Mouse (Mus musculus): ENCODE data around the gene Lcn12. TPM values are rescaled to one million over a fixed set of nuclear protein-coding genes. Genes with fewer than 3 reads are reported as not detected.

Lcn12 gene
- polyA plus RNA-seq, 1 experiment from 2014 or later: not detected

DNA sequence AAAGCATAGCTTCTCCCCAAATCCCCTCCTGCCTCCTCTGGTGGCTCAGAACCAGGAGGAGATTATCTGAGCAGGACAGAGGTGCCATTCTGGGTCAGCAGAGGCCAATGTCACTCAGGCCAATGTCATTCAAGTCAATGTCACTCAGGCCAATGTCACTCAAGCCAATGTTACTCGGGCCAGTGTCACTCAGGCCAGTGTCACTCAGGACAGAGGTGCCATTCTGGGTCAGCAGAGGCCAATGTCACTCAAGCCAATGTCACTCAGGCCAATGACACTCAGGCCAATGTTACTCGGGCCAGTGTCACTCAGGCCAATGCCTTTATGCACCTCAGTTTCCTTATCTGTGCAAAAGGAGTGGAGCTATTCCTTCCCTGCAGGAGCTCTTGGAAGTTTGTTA is 21.2 kb downstream of the Lcn12 start:
- Histone ChIP-seq H3K9ac (ENCODE audit: low read depth, low read length) (no peak overlapping the region), H3K27ac (no peak overlapping the region), H3K27me3 (ENCODE audit: insufficient read depth, low read length) (no peaks in the 10 kb centered on the region), H3K4me3 (replicated peaks; ENCODE audit: low read depth, low read length) (no peak overlapping the region), H3K9me3 (replicated peaks; ENCODE audit: low read length) (no peaks in the 10 kb centered on the region), H3K36me3 (ENCODE audit: insufficient read depth, low read length) (no peaks in the 10 kb centered on the region), H3K4me1 (replicated peaks; ENCODE audit: insufficient read depth, low read length) (no peaks in the 10 kb centered on the region), H3K4me2 (ENCODE audit: low read length) (no peak overlapping the region)
- 77% methylated on average over 2 of the region's 2 CpGs for WGBS
- no peak for ATAC-seq (replicated peaks; ENCODE audit: low FRiP score, low read depth)
- no peak for DNase-seq (ENCODE audit: low spot score)
- no peak for TF ChIP-seq CTCF (IDR thresholded peaks at IDR 0.05; ENCODE audit: low read depth)

DNA sequence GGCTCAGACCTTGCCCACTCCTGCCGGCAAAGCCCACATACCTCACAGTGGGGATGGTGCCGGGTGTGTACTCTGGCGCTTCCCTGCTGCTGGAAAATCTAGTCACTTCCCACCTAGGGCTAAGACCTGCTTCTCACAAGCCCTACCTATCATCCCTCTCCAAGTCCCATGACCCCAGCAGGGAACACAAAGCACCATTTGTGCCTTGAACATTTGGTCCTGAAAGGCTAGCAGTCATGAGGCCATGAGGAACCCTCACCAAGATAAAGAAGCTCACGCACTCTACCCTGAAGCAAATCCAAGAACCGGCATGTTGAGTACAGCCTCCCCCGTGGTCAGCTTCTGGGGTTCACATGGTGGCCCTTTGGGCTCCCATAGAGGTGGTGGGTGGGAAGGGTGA is 23.7 kb downstream of the Lcn12 start, which contains the start of gene Ptgds:
Gene Ptgds (minus strand): TSS at position 78 of the 400 bp plus-strand sequence.
- Histone ChIP-seq H3K9me3 (replicated peaks; ENCODE audit: low read length) (no peaks in the 10 kb centered on the region), H3K27ac (no peak within 1 kb of the TSS), H3K4me3 (replicated peaks; ENCODE audit: low read depth, low read length) (no peak within 1 kb of the TSS), H3K4me1 (replicated peaks; ENCODE audit: insufficient read depth, low read length) (no peaks in the 10 kb centered on the region), H3K9ac (ENCODE audit: low read depth, low read length) (no peak within 1 kb of the TSS), H3K27me3 (ENCODE audit: insufficient read depth, low read length) (no peaks in the 10 kb centered on the region), H3K36me3 (ENCODE audit: insufficient read depth, low read length) (no peaks in the 10 kb centered on the region), H3K4me2 (ENCODE audit: low read length) (no peak within 1 kb of the TSS)
- DNase-seq (ENCODE audit: low spot score) (no peak), ATAC-seq (replicated peaks; ENCODE audit: low FRiP score, low read depth) (no peak)
- no peak for TF ChIP-seq CTCF (IDR thresholded peaks at IDR 0.05; ENCODE audit: low read depth)
- 53% methylated on average over 6 of the region's 6 CpGs for WGBS

DNA sequence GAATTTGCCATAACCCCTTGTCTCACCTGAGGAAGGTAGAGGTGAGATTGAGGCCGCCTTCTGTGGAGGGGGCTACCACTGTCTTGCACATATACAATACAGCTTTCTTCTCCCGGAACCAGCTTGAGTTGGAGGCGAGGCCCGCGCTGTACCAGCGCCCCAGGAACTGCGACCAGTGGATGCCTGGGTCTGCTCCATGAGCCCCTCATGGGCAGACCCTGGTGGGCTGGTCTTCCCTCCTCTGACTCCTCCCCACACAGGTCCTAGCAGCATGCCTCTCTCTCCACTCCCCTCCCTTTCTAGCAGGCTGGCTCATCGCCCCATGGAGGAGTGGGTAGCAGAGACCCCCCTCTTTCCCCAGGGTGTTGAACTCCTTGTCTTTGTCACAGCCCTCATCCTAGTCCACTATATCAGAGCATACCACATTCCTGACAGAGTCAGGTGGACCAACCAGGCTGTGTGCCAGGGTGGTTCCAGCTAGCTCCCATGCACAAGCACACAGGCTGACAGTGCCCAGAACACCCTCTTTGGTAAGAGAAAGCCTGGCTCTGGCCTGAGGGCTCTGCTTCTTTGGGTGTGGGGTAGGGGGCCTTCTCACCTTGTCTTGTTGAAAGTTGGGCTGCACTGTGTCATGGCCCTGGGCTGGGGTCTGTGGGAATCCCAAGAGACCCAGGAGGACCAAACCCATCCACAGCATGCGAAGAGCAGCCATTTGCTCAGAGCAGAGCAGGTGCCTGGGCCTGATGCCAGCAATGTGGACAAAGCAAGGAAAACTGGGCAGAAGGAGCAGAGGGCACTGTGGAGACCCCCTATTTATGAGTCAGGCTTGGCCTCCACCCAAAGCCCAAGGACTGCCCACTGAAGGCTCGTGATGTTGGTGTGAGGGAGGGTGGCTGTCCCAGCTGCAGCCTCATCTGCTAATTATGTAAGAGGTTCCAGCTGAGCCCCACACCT is 24.5 kb downstream of the Lcn12 start:
- Histone ChIP-seq H3K27ac (no peak overlapping the region), H3K9ac (ENCODE audit: low read depth, low read length) (no peak overlapping the region), H3K9me3 (replicated peaks; ENCODE audit: low read length) (no peaks in the 10 kb centered on the region), H3K4me1 (replicated peaks; ENCODE audit: insufficient read depth, low read length) (no peaks in the 10 kb centered on the region), H3K4me3 (replicated peaks; ENCODE audit: low read depth, low read length) (no peak overlapping the region), H3K27me3 (ENCODE audit: insufficient read depth, low read length) (no peaks in the 10 kb centered on the region), H3K4me2 (ENCODE audit: low read length) (no peak overlapping the region), H3K36me3 (ENCODE audit: insufficient read depth, low read length) (no peaks in the 10 kb centered on the region)
- DNase-seq (ENCODE audit: low spot score) (no peak), ATAC-seq (replicated peaks; ENCODE audit: low FRiP score, low read depth) (0 out of 2 replicates have a peak, but pooled peaks have one; percentile 27)
- TF ChIP-seq CTCF (IDR thresholded peaks at IDR 0.05; ENCODE audit: low read depth): no peak
- 75% methylated on average over 10 of the region's 10 CpGs for WGBS

- Histone ChIP-seq H3K4me1 (replicated peaks; ENCODE audit: insufficient read depth, low read length) (no peaks in the 10 kb centered on the region), H3K27me3 (ENCODE audit: insufficient read depth, low read length) (no peaks in the 10 kb centered on the region), H3K27ac (no peak overlapping the region), H3K4me3 (replicated peaks; ENCODE audit: low read depth, low read length) (no peak overlapping the region), H3K9ac (ENCODE audit: low read depth, low read length) (no peak overlapping the region), H3K9me3 (replicated peaks; ENCODE audit: low read length) (no peaks in the 10 kb centered on the region), H3K4me2 (ENCODE audit: low read length) (no peak overlapping the region), H3K36me3 (ENCODE audit: insufficient read depth, low read length) (no peaks in the 10 kb centered on the region)
- TF ChIP-seq CTCF (IDR thresholded peaks at IDR 0.05; ENCODE audit: low read depth): no peak
- WGBS: 78% methylated on average over 14 of the region's 14 CpGs
- DNase-seq (ENCODE audit: low spot score) (no peak), ATAC-seq (replicated peaks; ENCODE audit: low FRiP score, low read depth) (no peak)
These were observed 26.0 kb downstream of the Lcn12 start for GRCm38 (mm10) chr2:25467606-25468303.

DNA sequence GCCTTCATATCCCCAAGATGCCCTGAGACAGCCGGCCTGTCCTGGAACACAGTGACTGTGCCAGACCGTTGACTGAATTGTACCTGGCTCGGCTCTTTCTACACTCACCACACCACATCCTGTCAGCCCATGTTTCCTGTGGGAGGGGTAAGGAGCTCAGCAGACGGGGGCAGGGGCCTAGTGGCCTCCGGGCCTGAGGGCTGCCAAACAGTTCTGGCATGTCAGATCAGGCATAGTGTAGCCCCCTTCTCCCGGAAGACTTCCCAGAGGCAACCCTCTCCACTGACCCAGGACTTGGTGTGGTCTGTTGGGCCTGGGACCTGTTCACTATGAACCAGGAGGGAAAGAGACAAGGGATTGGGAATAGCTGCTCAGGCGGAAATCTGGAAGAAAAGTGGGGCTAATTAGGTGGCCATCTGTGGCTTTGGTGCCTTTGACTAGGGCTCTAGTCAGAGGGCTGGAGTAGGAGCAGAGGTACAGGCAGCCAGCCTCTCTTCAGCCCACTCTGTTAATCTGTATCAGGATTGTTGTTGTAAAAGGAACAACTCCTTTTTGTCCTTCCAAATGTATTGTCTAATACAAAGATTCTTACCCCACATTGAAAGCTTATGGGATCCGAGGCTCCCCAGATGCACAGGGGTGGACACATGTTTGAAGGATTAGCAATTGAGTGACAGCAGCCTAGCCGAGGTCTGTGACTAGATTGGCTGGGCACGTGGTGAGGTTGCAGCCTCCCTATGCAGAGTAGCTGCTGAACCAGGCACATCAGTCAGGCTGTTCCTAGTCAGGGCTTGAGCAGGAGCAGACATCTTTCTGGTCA is 27.7 kb downstream of the Lcn12 start:
- DNase-seq (ENCODE audit: low spot score) (no peak), ATAC-seq (replicated peaks; ENCODE audit: low FRiP score, low read depth) (no peak)
- H3K4me2 ChIP-seq (ENCODE audit: low read length): no peak overlapping the region
- no peaks in the 10 kb centered on the region for H3K27me3 ChIP-seq (ENCODE audit: insufficient read depth, low read length)
- no peak for TF ChIP-seq CTCF (IDR thresholded peaks at IDR 0.05; ENCODE audit: low read depth)
- H3K9ac ChIP-seq (ENCODE audit: low read depth, low read length): no peak overlapping the region
- no peak overlapping the region for H3K27ac ChIP-seq
- H3K9me3 ChIP-seq (replicated peaks; ENCODE audit: low read length): no peaks in the 10 kb centered on the region
- no peak overlapping the region for H3K4me3 ChIP-seq (replicated peaks; ENCODE audit: low read depth, low read length)
- WGBS: 49% methylated on average over 10 of the region's 10 CpGs
- peaks cover 3% of the 10 kb centered on the region; the same call in 1 of the 2 replicates for H3K4me1 ChIP-seq (replicated peaks; ENCODE audit: insufficient read depth, low read length)
- H3K36me3 ChIP-seq (ENCODE audit: insufficient read depth, low read length): no peaks in the 10 kb centered on the region

DNA sequence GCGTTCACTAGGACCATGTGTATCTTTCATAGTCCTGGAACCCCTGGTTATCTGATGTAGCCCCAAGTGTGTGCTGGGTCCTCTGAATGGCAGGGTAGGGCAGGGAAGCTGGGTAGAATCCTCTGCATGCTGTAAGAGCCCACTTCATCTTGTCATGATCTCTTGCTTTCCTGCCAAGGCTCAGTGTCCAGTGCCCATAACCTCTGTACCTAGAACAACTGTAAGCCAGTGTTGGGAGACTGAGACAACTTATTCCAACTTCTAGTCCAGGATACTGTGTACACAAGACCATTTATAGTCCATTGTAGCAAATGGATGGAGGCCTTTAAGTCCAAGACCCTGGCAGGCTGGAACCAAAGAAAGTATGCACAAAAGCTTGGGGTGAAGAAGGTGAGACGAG is 28.5 kb downstream of the Lcn12 start:
- ATAC-seq (replicated peaks; ENCODE audit: low FRiP score, low read depth) (no peak), DNase-seq (ENCODE audit: low spot score) (no peak)
- TF ChIP-seq CTCF (IDR thresholded peaks at IDR 0.05; ENCODE audit: low read depth): no peak
- H3K36me3 ChIP-seq (ENCODE audit: insufficient read depth, low read length): no peaks in the 10 kb centered on the region
- no peak overlapping the region for H3K4me3 ChIP-seq (replicated peaks; ENCODE audit: low read depth, low read length)
- H3K9ac ChIP-seq (ENCODE audit: low read depth, low read length): no peak overlapping the region
- H3K4me2 ChIP-seq (ENCODE audit: low read length): no peak overlapping the region
- no peaks in the 10 kb centered on the region for H3K27me3 ChIP-seq (ENCODE audit: insufficient read depth, low read length)
- H3K4me1 ChIP-seq (replicated peaks; ENCODE audit: insufficient read depth, low read length): peaks cover 5% of the 10 kb centered on the region; the same call in 1 of the 2 replicates
- WGBS: 82% methylated on average over 2 of the region's 2 CpGs
- H3K27ac ChIP-seq: no peak overlapping the region
- H3K9me3 ChIP-seq (replicated peaks; ENCODE audit: low read length): no peaks in the 10 kb centered on the region

Data from kidney, postnatal 0 days (tissue).